Mouse (Mus musculus): Measurements from ENCODE around the gene Rarres1.

Gene Rarres1

GRCm38 (mm10) chr3:67515274-67515801 is at the start of gene Rarres1:
Rarres1 (minus strand) TSS chr3:67515523.
- no peak for DNase-seq

- no peak for DNase-seq
These were observed 49.5 kb upstream of the Rarres1 start for GRCm38 (mm10) chr3:67564731-67565357.

GRCm38 (mm10) chr3:67557718-67558354 is 42.5 kb upstream of the Rarres1 start:
- no peak for DNase-seq

- no peak for DNase-seq
These were observed 41.9 kb upstream of the Rarres1 start for GRCm38 (mm10) chr3:67557200-67557651.

GRCm38 (mm10) chr3:67555211-67555610 is 39.9 kb upstream of the Rarres1 start:
- DNase-seq, result no peak

- DNase-seq, result no peak
These were observed 38.7 kb upstream of the Rarres1 start for GRCm38 (mm10) chr3:67553927-67554448.

DNA sequence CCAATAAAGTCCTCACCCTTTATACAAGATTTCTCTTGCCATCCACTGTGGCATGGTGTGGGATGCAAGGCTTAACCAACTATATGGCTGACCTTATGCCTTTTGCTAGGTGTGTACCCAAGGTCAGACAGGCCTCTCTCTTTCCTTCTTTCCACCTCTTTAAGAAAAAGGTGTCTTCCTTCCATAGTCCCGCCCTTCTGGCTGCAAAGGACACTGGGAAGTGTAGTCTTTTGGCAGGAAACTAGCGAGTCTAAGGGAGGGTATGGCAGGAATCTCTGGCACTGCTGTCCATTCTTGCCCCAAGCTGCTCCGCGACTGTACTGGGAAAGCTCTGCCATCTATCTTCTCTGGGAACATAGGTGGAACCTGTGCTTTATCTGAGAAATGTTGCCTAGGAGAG is 38.0 kb upstream of the Rarres1 start:
- DNase-seq, result peak; percentile 4

GRCm38 (mm10) chr3:67551193-67551592 is 35.9 kb upstream of the Rarres1 start:
- DNase-seq, result no peak

DNA sequence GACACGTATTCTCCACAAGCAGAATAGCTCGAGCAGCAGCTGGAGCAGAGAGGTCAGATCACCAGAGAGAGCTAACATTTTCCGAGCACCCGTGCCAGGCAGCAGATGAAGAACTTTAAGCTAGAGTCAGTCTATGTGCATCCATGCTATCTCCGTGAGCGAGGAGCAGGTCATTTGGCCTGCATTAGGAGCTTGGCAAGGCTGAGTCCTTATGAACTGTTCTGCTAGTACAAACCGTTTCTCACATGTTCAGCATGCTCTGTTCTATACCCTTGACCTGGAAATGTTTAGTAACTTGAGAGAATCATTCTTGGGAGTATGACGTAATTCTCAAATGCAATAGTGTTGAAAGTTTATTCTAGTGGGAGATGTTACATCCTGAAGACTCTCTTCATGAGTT is 28.3 kb upstream of the Rarres1 start:
- no peak for DNase-seq

DNA sequence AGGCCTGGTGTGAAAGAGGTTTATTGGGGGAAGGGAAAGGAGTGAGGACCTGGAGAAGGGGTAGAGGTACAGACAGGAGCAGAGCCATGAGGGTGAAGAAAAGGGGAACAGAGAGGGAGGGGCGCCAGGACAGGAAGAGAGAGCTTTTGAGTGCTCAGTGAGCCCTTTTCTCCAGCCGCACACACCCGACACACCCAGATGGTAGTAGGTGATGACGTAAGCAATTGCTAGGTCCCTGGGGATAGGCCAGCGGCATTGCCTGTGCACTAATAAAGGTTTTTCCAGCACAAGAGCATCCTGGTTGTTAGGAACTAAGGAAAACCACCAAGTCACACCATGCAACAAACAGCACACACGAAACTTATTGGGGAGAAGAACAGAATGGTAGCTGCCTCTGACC is 9.4 kb upstream of the Rarres1 start:
- no peak for DNase-seq

- no peak for DNase-seq
These were observed 7.4 kb upstream of the Rarres1 start for GRCm38 (mm10) chr3:67522709-67523108.

GRCm38 (mm10) chr3:67520568-67521143 is 5.3 kb upstream of the Rarres1 start:
- DNase-seq, result no peak

DNA sequence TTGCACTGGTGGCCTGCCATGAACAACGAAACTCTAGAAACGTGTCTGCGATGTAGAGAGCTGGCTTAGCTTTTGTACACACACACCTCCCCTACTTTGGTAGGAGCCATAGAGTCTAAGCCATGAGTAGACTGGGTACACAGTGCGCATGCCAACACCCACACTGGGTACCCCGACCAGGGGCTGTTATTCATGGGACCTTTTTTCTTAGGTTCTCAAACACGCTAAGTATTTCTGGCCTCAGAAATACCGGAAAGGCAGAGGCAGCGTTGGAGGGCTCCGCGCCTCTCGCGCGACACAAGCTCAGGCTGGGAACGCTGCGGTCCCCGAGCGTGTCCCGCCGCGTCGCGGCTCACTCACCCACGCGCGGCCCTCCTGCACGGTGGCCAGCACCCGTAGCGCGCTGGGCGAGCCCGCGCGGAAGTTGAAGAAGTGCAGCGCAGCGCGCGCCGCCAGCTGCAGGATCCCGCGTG is 486 bp downstream of the Rarres1 start:
- peak; percentile 30 for DNase-seq

- peak; percentile 74 for DNase-seq
These were observed 2.5 kb downstream of the Rarres1 start for GRCm38 (mm10) chr3:67512807-67513206.

- DNase-seq, result no peak
These were observed 7.0 kb downstream of the Rarres1 start for GRCm38 (mm10) chr3:67508216-67508892.

- no peak for DNase-seq
These were observed 10.0 kb downstream of the Rarres1 start for GRCm38 (mm10) chr3:67505286-67505685.

DNA sequence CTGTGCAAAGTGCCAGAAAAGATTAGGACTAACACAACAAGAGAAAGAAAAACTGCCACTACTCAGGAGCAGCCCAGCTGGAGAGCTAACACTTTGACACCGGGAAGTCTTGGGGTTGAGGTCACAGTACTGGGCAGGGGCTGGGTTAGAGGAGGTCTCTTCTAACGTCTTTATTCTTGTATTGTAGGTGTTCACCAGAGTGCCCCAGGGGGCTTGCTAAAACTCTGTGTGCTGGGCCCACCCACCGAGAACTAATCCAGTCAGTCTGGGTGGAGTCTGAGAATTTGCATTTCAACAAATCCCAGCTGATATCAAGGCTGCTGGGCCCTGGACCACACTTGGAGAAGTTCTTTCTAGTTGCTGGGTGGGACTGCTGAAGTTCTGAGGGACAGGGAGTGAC is 11.4 kb downstream of the Rarres1 start:
- DNase-seq, result no peak

DNA sequence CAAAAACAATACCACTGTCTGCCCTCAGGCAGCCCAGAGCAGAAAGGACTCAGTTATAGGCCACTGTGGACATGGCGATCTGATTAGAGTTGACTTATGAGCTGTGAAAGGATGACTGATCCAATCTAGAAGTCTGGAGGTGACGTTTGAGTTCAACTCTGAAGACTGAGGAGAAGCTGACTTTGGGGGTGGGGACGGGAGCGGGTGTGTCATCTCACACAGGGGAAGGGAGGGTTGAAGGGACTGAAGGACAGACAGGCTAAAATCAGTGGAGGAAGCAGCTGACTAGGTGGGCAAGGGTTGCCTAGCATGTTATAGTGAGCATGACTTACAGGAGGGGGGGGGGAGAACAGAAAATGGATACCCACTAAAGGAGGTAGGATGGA is 15.9 kb downstream of the Rarres1 start:
- no peak for DNase-seq

GRCm38 (mm10) chr3:67498773-67499405 is 16.4 kb downstream of the Rarres1 start:
- no peak for DNase-seq

GRCm38 (mm10) chr3:67497998-67498397 is 17.3 kb downstream of the Rarres1 start:
- no peak for DNase-seq

DNA sequence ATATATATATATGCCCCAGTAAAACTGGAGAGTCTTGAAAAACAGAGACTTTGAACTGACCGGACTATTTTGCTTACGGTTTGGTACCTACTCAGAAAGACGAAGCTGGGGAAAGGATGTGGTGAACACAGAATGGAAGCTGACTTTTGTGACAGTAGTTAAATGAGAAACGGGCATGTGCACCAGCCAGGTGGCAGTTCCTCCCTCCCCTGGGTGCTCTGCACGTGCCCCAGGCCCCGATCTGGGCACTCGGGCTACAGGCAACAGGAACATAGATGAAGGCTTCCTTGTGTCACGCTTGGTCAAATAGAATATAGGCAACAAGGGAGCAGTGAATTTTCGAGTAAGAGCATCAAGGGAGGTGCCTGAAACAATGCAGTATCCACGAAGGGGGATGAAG is 19.0 kb downstream of the Rarres1 start:
- DNase-seq, result no peak

GRCm38 (mm10) chr3:67493132-67493531 is 22.2 kb downstream of the Rarres1 start:
- DNase-seq, result no peak
